Mouse (Mus musculus): ENCODE data around the gene Hsd17b13.

GRCm38 (mm10) chr5:103917357-103917895, 59.8 kb downstream of the Hsd17b13 start:
- TF ChIP-seq GATA1 (IDR thresholded peaks at IDR 0.05; ENCODE audit: borderline replicate concordance, low read length) (no peak), FLI1 (IDR thresholded peaks at IDR 0.05; ENCODE audit: low read length) (no peak)

Measured in megakaryocyte, embryonic 14.5 days (primary cell).